Mouse (Mus musculus) liver, embryonic 15.5 days (tissue): ENCODE results near the gene Cog5. TPM values are rescaled to one million over a fixed set of nuclear protein-coding genes. Genes with fewer than 3 reads are reported as not detected.
A peak's percentile ranks its signal among the peaks of the same experiment; 100 is the strongest.

Experiments used
- ATAC-seq: fragments of 200-750 bp; cut with Nextera tagmentation; 2 replicates; pipeline ENCODE4 v1.8.0; 2017; ENCODE audit warnings: moderate number of reproducible peaks, mild to moderate bottlenecking, moderate library complexity; ENCODE audit not compliant: insufficient read depth
- H3K27ac ChIP-seq: fragments of 300-500 bp; sonication (generic); replicated peaks from 2 replicates; pipeline ENCODE4 v1.5.1; 2015; ENCODE audit warnings: mild to moderate bottlenecking, inconsistent platforms
- H3K27me3 ChIP-seq: fragments of 300-500 bp; sonication (generic); 2 replicates; pipeline ENCODE4 v1.6.1; 2015; ENCODE audit warnings: mild to moderate bottlenecking, inconsistent platforms
- H3K36me3 ChIP-seq: fragments of 300-500 bp; sonication (generic); replicated peaks from 2 replicates; pipeline ENCODE4 v1.6.1; 2015; ENCODE audit warnings: moderate library complexity, mild to moderate bottlenecking, inconsistent platforms
- H3K4me1 ChIP-seq: fragments of 300-500 bp; sonication (generic); replicated peaks from 2 replicates; pipeline ENCODE4 v1.6.1; 2015; ENCODE audit warnings: inconsistent platforms
- H3K4me2 ChIP-seq: fragments of 300-500 bp; sonication (generic); 2 replicates; pipeline ENCODE4 v1.6.1; 2015; ENCODE audit warnings: moderate library complexity, mild to moderate bottlenecking, inconsistent platforms
- H3K4me3 ChIP-seq: fragments of 300-500 bp; sonication (generic); replicated peaks from 2 replicates; pipeline ENCODE4 v1.5.1; 2015; ENCODE audit warnings: mild to moderate bottlenecking, inconsistent platforms
- H3K9ac ChIP-seq: fragments of 300-500 bp; sonication (generic); 2 replicates; pipeline ENCODE4 v1.6.1; 2015; ENCODE audit warnings: moderate library complexity, mild to moderate bottlenecking, inconsistent platforms
- H3K9me3 ChIP-seq: fragments of 300-500 bp; sonication (generic); replicated peaks from 2 replicates; pipeline ENCODE4 v1.6.1; 2016; ENCODE audit warnings: inconsistent platforms
- WGBS: fragments of 180-500 bp; shearing (Covaris S2); methylation state at CpG from one replicate; pipeline ENCODE4 v1.1.7; 2015; ENCODE audit warnings: mixed read lengths; ENCODE audit not compliant: insufficient replicate concordance; 5-methylcytosine and 5-hydroxymethylcytosine counted together
- polyA plus RNA-seq: library from polyadenylated mRNA; unstranded; fragments of >200 nt; fragmentation: Nextera tagmentation; extraction: Ambion mirVana; gene quantifications from 2 replicates; pipeline ENCODE4 v1.2.1, GENCODE M21; 2015

Gene Cog5
- polyA plus RNA-seq, 1 experiment from 2014 or later, result 6.8 TPM

DNA sequence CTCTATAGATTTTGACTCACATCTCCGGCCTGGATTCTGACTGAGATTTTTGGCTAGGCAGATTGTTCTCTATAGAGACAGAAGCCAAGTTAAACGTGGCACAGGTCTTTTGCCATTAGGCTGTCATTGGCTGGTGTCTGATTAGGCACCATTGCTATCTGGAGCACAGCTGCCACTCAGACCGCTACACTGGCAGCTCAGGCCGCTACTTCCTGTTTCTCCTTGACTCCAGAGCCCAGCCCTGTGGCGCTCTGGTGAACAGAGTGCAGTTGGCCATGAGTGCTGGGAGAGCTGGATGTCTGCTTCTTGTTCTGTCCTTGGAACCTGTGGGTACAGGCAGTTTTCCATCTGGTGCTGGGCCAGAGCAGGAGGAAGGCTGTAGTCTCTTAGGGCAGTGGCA is 262.6 kb downstream of the Cog5 start:
- no peaks in the 10 kb centered on the region for H3K27me3 ChIP-seq
- no peak overlapping the region for H3K4me3 ChIP-seq
- no peaks in the 10 kb centered on the region for H3K9me3 ChIP-seq
- H3K36me3 ChIP-seq, result 0 out of 2 replicates have a peak, but pooled peaks cover 5% of the 10 kb centered on the region
- H3K4me2 ChIP-seq, result no peak overlapping the region
- WGBS, result 35% methylated on average over 5 of the region's 5 CpGs
- H3K4me1 ChIP-seq, result peaks cover 9% of the 10 kb centered on the region; the same call in 1 of the 2 replicates
- H3K9ac ChIP-seq, result no peak overlapping the region
- H3K27ac ChIP-seq, result no peak overlapping the region
- no peak; the same call in 1 of the 2 replicates for ATAC-seq

DNA sequence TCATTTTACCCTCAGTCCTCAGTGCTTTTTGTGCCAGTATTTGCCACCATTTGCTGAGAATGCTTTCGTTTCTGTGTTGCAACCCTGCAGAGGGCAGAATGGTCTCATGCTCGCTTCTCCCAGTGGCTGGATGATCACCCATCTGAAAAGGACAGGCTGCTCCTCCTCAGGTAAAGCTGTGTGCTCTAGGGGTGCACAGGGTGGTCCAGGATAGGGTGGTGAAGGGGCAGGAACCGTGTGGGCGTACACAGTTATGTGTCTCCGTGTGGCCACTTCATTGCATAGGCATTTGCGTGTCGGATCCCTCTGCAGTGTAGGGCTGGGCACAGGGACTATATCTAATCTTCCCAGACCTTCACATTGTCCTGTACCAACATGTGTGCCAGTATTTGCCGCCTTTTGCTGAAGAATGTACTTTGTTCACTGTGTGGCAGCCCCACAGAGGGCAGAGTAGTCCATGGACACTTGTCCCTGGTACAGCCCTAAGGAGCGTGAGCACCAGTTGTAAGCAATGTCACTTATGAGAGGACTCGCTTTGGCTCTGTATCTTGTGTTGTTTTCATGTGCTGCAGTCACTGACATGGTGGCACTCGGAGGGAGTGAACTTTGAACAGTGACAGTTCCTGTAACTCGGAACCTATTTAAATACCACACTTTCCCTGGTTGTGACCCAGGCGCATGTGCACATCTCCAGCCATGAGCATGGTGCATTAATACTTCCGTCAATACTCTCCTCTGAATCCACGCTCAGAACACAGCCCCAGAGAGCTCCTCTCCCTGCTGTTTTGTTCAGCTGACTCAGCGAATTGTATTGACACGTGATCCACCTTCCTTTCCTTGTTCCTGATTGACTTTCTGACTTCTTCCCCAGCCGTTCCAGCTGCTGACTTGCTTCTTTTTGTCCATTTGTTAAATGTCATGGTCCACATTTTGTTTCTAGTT is 266.1 kb downstream of the Cog5 start:
- H3K4me3 ChIP-seq, result no peak overlapping the region
- peaks cover 9% of the 10 kb centered on the region; the same call in 1 of the 2 replicates for H3K4me1 ChIP-seq
- H3K9ac ChIP-seq, result no peak overlapping the region
- WGBS, result 65% methylated on average over 18 of the region's 18 CpGs
- no peak overlapping the region for H3K27ac ChIP-seq
- H3K36me3 ChIP-seq, result peaks cover 26% of the 10 kb centered on the region
- no peaks in the 10 kb centered on the region for H3K9me3 ChIP-seq
- no peaks in the 10 kb centered on the region for H3K27me3 ChIP-seq
- ATAC-seq, result peak; percentile 23
- no peak overlapping the region; the same call in 1 of the 2 replicates for H3K4me2 ChIP-seq

DNA sequence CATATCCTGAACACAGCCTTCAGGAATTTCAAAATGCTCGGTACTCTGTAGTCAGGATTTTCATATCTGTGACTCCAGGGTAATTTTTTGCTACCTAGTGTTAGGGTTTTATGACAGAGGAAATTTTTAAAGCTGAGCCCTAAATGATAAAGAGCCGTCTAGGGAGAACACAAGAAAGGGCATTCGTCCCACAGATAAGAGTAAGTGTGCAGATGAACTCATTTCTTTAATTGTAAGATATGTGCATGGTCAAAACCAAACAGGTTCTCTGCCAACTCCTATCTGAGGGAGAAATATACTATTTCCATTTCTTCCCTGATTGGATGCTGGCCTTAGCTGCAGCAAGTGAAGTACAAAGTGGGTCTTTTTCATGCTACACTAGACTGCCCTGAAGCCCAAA is 269.5 kb downstream of the Cog5 start:
- Histone ChIP-seq H3K27me3 (no peaks in the 10 kb centered on the region), H3K4me2 (no peak overlapping the region), H3K36me3 (peaks cover 54% of the 10 kb centered on the region), H3K9ac (no peak overlapping the region), H3K9me3 (no peaks in the 10 kb centered on the region), H3K4me3 (no peak overlapping the region), H3K4me1 (peaks cover 9% of the 10 kb centered on the region; the same call in 1 of the 2 replicates), H3K27ac (no peak overlapping the region; the same call in 1 of the 2 replicates)
- no peak for ATAC-seq
- 25% methylated on average over 3 of the region's 3 CpGs for WGBS

DNA sequence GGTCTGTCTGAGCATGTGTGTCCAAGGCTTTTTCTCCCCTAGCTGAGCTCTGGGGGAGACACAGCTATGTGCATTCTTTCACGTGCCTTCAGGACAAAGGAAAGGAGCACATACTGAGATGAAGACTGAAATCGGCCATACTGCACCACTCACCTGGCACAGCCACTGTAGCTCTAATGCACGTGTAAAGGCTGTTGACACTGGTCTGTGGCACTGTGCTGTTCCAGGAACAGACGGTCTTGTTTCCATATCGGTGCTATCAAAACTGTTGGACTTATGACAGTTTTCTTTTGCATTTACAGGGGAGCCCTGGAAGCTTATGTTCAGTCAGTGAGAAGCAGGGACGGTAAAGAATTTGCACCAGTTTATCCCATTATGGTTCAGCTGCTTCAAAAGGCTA is 270.7 kb downstream of the Cog5 start:
- H3K9ac ChIP-seq, result no peak overlapping the region
- no peaks in the 10 kb centered on the region for H3K9me3 ChIP-seq
- peaks cover 8% of the 10 kb centered on the region; the same call in 1 of the 2 replicates for H3K4me1 ChIP-seq
- peaks cover 63% of the 10 kb centered on the region for H3K36me3 ChIP-seq
- H3K27ac ChIP-seq, result no peak overlapping the region
- no peak overlapping the region for H3K4me3 ChIP-seq
- no peak overlapping the region for H3K4me2 ChIP-seq
- no peak for ATAC-seq
- 79% methylated on average over 6 of the region's 6 CpGs for WGBS
- H3K27me3 ChIP-seq, result no peaks in the 10 kb centered on the region

DNA sequence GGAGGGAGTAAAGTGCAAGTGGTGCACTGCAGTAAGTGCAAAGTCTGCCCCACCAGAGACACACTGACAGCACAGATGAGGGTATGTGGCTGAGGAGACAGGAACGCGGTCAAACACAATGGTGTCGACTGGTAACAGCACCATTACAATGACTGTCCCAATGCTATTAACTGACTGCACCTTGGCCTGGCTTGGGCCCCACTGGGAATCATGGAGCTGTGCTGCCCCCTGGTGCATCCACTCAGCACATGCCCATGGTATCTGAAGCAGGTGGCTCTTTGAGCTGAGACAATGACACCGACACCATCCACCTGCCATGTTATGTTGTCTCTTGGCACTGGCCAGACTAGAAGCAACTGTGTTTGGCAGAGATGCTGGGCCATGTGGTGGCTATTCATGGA is 272.0 kb downstream of the Cog5 start:
- Histone ChIP-seq H3K4me1 (no peaks in the 10 kb centered on the region), H3K4me3 (no peak overlapping the region), H3K9me3 (no peaks in the 10 kb centered on the region), H3K4me2 (no peak overlapping the region), H3K9ac (no peak overlapping the region), H3K27me3 (no peaks in the 10 kb centered on the region), H3K27ac (no peak overlapping the region), H3K36me3 (peaks cover 75% of the 10 kb centered on the region)
- WGBS, result 66% methylated on average over 4 of the region's 4 CpGs
- ATAC-seq, result no peak

DNA sequence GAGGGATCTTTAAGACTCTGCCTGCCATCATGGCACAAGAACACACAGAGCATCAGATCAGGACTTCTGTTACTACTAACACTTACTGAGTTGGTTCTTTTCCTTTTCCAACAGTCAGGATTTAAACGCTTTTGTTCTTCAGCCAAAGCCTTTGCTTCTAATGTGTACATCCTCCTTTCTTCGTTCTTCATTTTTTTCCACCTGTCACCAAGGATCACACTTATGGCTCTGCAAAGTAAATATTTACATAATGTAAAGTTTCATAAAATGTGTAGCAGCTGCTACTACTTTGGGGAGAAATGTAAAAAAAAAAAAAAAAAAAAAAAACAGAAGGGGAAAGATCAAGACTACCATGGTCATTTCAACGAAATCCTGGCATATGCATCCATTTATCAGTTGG is 273.8 kb downstream of the Cog5 start:
- Histone ChIP-seq H3K4me3 (no peak overlapping the region), H3K9ac (no peak overlapping the region), H3K4me1 (no peaks in the 10 kb centered on the region), H3K36me3 (peaks cover 87% of the 10 kb centered on the region), H3K27ac (no peak overlapping the region), H3K9me3 (no peaks in the 10 kb centered on the region), H3K27me3 (no peaks in the 10 kb centered on the region), H3K4me2 (no peak overlapping the region)
- 74% methylated on average over 3 of the region's 3 CpGs for WGBS
- ATAC-seq, result no peak

DNA sequence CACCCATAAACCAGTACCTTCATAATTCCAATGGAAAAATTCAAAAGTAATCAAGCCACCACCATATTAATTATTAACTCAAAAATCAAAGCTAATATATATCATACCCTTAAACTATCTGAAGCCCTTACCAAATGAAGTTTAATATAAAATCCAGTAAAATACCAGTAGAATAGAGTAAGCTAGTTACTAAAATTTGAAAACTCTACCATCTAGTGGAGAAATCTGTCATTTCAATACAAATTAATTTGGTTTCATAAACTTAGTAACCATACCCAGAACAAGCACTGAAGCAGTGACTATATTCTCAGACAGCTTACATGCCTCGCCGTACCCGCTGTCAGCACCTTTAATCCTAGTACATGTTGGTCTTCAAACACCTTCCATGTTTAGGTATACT is 277.1 kb downstream of the Cog5 start:
- Histone ChIP-seq H3K27ac (no peak overlapping the region), H3K27me3 (no peaks in the 10 kb centered on the region), H3K4me3 (no peak overlapping the region), H3K4me1 (no peaks in the 10 kb centered on the region), H3K9ac (no peak overlapping the region), H3K36me3 (peaks cover 85% of the 10 kb centered on the region), H3K4me2 (no peak overlapping the region), H3K9me3 (no peaks in the 10 kb centered on the region)
- WGBS, result 90% methylated on average over 3 of the region's 3 CpGs
- ATAC-seq, result no peak

DNA sequence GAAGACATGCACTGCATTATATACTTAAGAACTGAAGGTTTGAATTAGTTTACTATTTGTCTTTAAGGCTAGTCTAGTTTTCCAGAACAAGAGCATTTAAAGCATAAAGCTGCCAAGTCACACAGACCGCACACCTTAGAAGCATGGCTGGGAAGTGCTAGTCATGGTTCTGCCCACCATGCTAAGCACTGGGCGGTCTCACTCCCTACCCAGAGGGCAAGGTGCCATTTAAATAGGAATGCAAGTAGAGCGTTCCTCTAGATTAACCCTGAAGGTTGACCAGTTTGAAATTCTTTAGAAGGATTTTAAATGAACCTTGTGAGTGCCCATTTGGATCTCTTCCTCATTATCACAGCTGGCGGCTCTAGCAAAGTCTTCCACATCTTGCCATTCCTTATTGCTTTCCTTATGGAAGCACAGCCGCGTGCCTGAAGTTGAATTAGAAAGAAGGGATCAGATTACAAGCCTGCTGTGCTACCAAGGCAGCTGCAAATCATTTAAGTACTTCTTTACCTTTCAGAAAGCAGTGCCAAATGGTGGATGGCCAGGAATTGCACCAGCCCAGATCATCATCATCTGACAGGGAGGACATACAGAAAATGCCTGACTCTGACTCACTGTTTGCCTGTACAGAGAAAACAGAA is 282.1 kb downstream of the Cog5 start:
- H3K9ac ChIP-seq, result no peak overlapping the region
- H3K9me3 ChIP-seq, result no peaks in the 10 kb centered on the region
- H3K36me3 ChIP-seq, result peaks cover 85% of the 10 kb centered on the region
- no peak overlapping the region for H3K27ac ChIP-seq
- no peak for ATAC-seq
- no peaks in the 10 kb centered on the region for H3K27me3 ChIP-seq
- no peak overlapping the region for H3K4me2 ChIP-seq
- WGBS, result 77% methylated on average over 6 of the region's 6 CpGs
- no peak overlapping the region for H3K4me3 ChIP-seq
- no peaks in the 10 kb centered on the region; the same call in 1 of the 2 replicates for H3K4me1 ChIP-seq

DNA sequence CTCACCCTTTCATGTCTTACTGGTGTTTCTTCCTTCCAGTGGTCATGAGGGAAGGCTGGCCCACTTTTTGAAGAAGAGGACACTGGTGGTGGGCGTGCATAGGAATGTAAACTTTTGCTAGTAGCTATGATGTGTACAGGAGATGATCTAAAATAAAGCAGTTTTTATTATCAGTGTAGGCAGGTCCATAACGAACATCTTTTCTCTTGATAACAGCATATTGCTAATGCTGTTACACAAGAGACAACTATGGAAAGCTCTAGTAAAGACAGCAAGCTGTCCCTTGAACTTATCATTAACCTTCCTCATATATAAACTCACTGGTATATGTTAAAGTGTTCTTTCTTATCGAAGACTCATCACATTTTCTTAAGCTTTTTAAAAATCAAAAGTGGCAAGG is 282.9 kb downstream of the Cog5 start:
- peaks cover 2% of the 10 kb centered on the region; the same call in 1 of the 2 replicates for H3K4me1 ChIP-seq
- ATAC-seq, result 0 out of 2 replicates have a peak, but pooled peaks have one; percentile 25
- no peak overlapping the region for H3K4me3 ChIP-seq
- no peaks in the 10 kb centered on the region for H3K9me3 ChIP-seq
- no peak overlapping the region for H3K4me2 ChIP-seq
- 38% methylated on average over 3 of the region's 3 CpGs for WGBS
- no peak overlapping the region for H3K27ac ChIP-seq
- no peak overlapping the region for H3K9ac ChIP-seq
- no peaks in the 10 kb centered on the region for H3K27me3 ChIP-seq
- peaks cover 80% of the 10 kb centered on the region for H3K36me3 ChIP-seq

DNA sequence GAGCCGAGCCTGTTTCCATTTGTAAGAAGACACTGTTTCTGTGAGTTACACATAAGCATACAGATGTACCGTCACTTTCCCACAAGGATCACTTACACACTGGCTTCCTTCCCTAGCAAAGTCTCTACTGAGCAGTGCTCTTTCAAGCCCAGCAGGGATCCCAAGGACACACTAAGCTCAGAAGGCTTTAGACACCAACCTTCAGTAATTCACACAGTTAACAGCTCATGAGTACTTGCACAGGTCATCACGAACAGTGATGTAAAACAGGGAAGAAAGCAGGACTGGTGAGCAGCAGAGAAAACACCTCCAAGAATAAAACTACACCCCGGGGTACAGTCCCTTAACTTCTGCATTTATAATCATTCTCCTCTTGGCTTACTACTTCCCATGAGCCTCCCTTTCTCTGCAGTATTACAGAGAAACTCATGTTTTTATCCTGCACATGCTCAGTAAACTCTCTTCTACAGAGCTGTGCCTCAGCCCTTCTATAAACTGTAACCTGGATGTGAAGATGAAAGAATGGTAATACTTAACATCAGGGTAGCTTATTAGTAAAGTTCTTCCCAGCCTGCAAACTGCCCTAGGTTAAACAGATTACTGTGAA is 283.8 kb downstream of the Cog5 start:
- WGBS, result 73% methylated on average over 4 of the region's 4 CpGs
- Histone ChIP-seq H3K27me3 (no peaks in the 10 kb centered on the region), H3K27ac (no peak overlapping the region), H3K4me2 (no peak overlapping the region), H3K4me3 (no peak overlapping the region), H3K9ac (no peak overlapping the region), H3K9me3 (no peaks in the 10 kb centered on the region), H3K36me3 (peaks cover 81% of the 10 kb centered on the region), H3K4me1 (peaks cover 11% of the 10 kb centered on the region)
- no peak for ATAC-seq

DNA sequence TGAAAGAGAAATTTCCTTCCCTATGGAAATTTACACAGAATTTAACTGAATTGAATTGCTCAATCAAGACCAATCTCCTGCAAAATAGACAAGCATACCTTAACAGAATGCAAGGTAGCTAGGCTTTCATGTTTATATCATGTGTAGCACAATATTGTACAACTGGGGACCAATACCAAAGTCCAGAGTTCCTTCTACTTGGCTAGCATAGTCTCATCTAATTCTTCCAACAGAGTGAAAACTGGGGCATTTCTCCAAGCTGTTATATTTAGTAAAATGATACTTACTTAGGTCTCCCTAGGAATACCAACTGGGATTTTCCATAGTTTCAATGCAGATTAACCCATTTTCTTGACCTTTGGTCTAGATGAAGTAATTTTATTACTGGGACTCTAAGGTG is 284.4 kb downstream of the Cog5 start:
- peaks cover 80% of the 10 kb centered on the region for H3K36me3 ChIP-seq
- no peak overlapping the region for H3K4me3 ChIP-seq

More for the DNA sequence above, 284.4 kb downstream of the Cog5 start:
- ATAC-seq, result no peak
- H3K27ac ChIP-seq, result no peak overlapping the region
- H3K9ac ChIP-seq, result no peak overlapping the region
- peaks cover 16% of the 10 kb centered on the region for H3K4me1 ChIP-seq
- no peak overlapping the region for H3K4me2 ChIP-seq
- H3K9me3 ChIP-seq, result no peaks in the 10 kb centered on the region
- H3K27me3 ChIP-seq, result no peaks in the 10 kb centered on the region
